Mouse (Mus musculus) midbrain, embryonic 12.5 days (tissue): ENCODE measurements around the gene Hist1h2an. TPM values are rescaled to one million over a fixed set of nuclear protein-coding genes. Genes with fewer than 3 reads are reported as not detected.
"Not testable (repeated sequence)": the region's sequence is repeated elsewhere in the genome, so short reads cannot be mapped to it uniquely, and the experiment has no call there.

Source experiments
- ATAC-seq: fragments of 200-750 bp; cut with Nextera tagmentation; 2 replicates; pipeline ENCODE4 v1.8.0; 2017; ENCODE audit warnings: low read depth, moderate TSS enrichment, moderate library complexity; ENCODE audit not compliant: low FRiP score
- H3K27ac ChIP-seq: fragments of 300-500 bp; sonication (generic); replicated peaks from 2 replicates; pipeline ENCODE4 v1.5.1; 2016; ENCODE audit warnings: mild to moderate bottlenecking
- H3K27me3 ChIP-seq: fragments of 300-500 bp; sonication (generic); 2 replicates; pipeline ENCODE4 v1.6.1; 2016; ENCODE audit warnings: mild to moderate bottlenecking
- H3K36me3 ChIP-seq: fragments of 300-500 bp; sonication (generic); 2 replicates; pipeline ENCODE4 v1.6.1; 2016
- H3K4me1 ChIP-seq: fragments of 300-500 bp; sonication (generic); 2 replicates; pipeline ENCODE4 v1.6.1; 2016
- H3K4me2 ChIP-seq: fragments of 300-500 bp; sonication (generic); replicated peaks from 2 replicates; pipeline ENCODE4 v1.6.1; 2016; ENCODE audit warnings: mild to moderate bottlenecking, moderate library complexity
- H3K4me3 ChIP-seq: fragments of 300-500 bp; sonication (generic); 2 replicates; pipeline ENCODE4 v1.5.1; 2016; ENCODE audit warnings: mild to moderate bottlenecking
- H3K9ac ChIP-seq: fragments of 300-500 bp; sonication (generic); replicated peaks from 2 replicates; pipeline ENCODE4 v1.6.1; 2016; ENCODE audit warnings: mild to moderate bottlenecking, moderate library complexity
- H3K9me3 ChIP-seq: fragments of 300-500 bp; sonication (generic); 2 replicates; pipeline ENCODE4 v1.6.1; 2016; ENCODE audit warnings: mild to moderate bottlenecking
- WGBS: fragments of 180-500 bp; shearing (Covaris S2); methylation state at CpG from one replicate; pipeline ENCODE4 v1.1.7; 2016; 5-methylcytosine and 5-hydroxymethylcytosine counted together
- polyA plus RNA-seq: library from polyadenylated mRNA; unstranded; fragments of >200 nt; fragmentation: Nextera tagmentation; extraction: Ambion mirVana; gene quantifications from 2 replicates; pipeline ENCODE4 v1.2.1, GENCODE M21; 2016

Gene Hist1h2an
- polyA plus RNA-seq, 1 experiment from 2014 or later: 12.2 TPM

DNA sequence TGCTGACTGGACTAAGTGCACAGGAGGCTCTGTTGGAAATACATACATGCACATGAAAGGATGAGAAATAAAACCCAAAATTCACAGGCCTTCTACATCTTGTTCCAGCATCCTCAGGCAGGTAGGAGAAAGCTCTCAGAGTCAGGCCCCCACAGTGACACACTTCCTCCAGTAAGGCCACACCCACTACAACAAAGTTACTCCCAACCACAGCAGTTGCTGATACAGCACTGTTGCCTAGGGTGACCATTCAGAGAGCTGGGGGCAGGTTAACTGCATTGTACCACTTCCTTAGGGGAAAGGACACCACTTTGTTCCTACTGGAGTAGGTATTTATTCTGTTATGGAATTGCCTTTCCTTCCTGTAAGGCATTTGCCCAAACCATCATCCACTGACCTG, 10.1 kb upstream of the Hist1h2an start:
- not testable (repeated sequence) for ATAC-seq, H3K4me2 ChIP-seq, H3K4me1 ChIP-seq, H3K36me3 ChIP-seq, H3K9me3 ChIP-seq, H3K9ac ChIP-seq, H3K4me3 ChIP-seq, H3K27ac ChIP-seq, H3K27me3 ChIP-seq

DNA sequence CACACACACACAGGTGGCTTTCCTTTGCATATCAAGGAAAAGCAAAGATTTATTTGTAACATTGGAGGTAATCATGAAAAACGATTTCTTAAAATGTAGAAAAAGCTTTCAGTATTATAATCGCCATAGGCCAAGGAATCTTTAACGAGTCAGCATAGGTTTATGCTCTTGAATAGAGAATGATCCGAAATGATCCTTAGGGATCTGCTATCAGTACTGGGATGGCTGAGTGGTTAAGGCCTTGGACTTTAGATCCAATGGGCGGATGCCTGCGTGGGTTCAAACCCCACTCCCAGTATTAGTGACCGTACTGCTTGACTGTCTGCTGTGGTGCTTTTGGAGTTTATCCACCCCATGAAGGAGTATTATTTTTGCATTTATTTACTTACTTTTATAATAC, 8.6 kb upstream of the Hist1h2an start:
- H3K9ac ChIP-seq: no peak overlapping the region
- peaks cover 5% of the 10 kb centered on the region for H3K4me1 ChIP-seq
- no peaks in the 10 kb centered on the region for H3K9me3 ChIP-seq
- H3K27ac ChIP-seq: no peak overlapping the region
- no peaks in the 10 kb centered on the region for H3K27me3 ChIP-seq
- no peak overlapping the region for H3K4me3 ChIP-seq
- H3K4me2 ChIP-seq: no peak overlapping the region
- ATAC-seq: no peak
- 95% methylated on average over 7 of the region's 7 CpGs for WGBS
- H3K36me3 ChIP-seq: no peaks in the 10 kb centered on the region

DNA sequence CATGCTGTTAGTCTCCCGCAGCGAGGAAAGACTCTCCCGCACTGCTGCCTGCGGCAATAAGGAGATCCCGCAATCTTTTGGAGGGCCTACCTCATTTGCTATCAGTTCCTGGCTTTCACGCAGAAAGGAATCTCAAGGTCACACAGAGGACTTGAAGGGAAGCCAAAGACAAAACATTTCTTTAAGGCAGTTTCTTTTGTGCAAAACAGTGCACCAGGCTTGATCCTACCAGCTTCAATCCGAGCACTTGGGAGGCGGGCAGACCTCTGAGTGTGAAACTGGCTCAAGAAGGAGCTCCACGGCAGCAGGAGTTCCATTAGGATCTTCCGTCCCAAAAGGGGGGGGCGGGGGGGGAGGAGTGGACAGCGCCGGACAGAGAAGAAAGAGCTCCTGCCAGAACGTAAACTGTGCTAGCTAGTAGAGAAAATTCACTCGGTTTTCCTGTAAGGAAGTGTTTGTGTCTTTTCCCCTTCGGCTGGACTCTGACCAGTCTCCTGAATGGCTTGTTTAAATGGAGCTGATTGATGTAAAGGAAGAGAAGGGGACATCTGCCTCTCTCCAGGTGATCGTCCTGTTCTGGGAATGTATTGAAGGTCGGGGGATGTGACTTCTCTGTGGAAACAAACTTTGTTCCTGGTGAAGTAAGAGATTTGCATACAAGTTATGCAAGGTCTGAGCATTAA, 3.7 kb upstream of the Hist1h2an start:
- WGBS: 7% methylated on average over 18 of the region's 18 CpGs
- Histone ChIP-seq H3K9me3 (no peaks in the 10 kb centered on the region), H3K4me2 (peak overlapping the region; percentile 45), H3K27ac (0 out of 2 replicates have a peak overlapping the region, but pooled peaks have one; percentile 15), H3K36me3 (no peaks in the 10 kb centered on the region), H3K4me3 (peak overlapping the region; percentile 18; the same call in 1 of the 2 replicates), H3K9ac (peak overlapping the region; percentile 31), H3K27me3 (no peaks in the 10 kb centered on the region), H3K4me1 (peaks cover 22% of the 10 kb centered on the region)
- no peak for ATAC-seq

DNA sequence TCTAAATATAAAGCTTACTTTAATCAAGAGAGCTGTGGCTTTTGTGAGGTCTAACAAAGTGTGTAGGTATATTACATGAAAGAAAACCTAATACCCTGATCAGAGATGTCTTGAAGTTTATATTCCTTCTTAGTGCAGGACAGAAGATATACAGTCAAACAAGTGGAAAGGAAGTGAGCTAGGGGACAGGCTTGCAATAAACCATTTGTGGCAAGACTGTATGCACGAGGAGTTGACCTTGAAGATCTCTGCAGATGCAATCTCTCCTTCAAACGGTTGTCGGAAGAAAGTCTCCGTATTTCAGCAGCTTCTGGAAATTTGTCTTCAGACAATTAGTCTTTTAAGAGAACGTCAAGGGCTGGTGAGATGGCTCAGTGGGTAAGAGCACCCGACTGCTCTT, 2.9 kb upstream of the Hist1h2an start:
- no peak overlapping the region for H3K4me2 ChIP-seq
- no peak overlapping the region for H3K4me3 ChIP-seq
- H3K9me3 ChIP-seq: no peaks in the 10 kb centered on the region
- ATAC-seq: no peak
- H3K9ac ChIP-seq: no peak overlapping the region
- no peaks in the 10 kb centered on the region for H3K36me3 ChIP-seq
- 55% methylated on average over 6 of the region's 6 CpGs for WGBS
- peaks cover 24% of the 10 kb centered on the region for H3K4me1 ChIP-seq
- H3K27me3 ChIP-seq: no peaks in the 10 kb centered on the region
- no peak overlapping the region for H3K27ac ChIP-seq

DNA sequence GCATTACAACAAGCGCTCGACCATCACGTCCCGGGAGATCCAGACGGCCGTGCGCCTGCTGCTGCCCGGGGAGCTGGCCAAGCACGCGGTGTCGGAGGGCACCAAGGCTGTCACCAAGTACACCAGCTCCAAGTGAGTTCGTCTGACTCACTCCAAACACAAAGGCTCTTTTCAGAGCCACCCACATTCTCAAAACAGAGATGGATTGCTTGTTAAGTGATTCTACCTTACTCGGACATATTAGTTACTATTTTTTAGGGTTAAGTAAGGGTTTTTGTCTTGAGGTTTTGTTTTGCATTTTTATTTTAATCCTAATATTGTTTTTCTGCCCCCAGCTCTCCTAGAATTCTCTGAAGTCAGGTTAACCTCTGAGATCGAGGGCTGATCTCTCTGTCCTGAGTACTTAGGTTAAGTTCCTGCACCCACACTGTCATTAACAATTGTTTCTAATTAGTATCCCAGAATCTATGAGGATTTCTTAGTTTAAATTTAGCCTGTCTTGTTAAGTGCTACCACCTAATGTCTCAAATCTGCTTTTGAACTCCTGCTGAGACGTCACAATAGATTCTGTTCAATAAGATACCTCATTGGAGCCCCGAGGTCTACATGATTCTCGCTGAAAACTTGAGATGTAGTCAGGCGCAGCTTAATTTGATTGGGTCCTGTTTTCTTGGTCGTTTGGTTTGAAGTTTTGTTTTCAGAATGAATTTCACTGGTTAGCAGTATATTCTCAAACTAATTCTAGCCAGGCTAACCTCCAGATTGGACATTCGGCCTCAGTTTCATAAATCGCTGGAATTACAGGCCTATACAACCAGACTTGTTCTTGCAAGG, 959 bp upstream of the Hist1h2an start:
- Histone ChIP-seq H3K4me2 (peak overlapping the region; percentile 50), H3K4me1 (peaks cover 32% of the 10 kb centered on the region), H3K9ac (peak overlapping the region; percentile 41; the same call in 1 of the 2 replicates), H3K4me3 (peak overlapping the region; percentile 21; the same call in 1 of the 2 replicates), H3K9me3 (no peaks in the 10 kb centered on the region), H3K27me3 (no peaks in the 10 kb centered on the region), H3K36me3 (no peaks in the 10 kb centered on the region), H3K27ac (peak overlapping the region; percentile 82)
- no peak for ATAC-seq
- WGBS: 10% methylated on average over 17 of the region's 21 CpGs

DNA sequence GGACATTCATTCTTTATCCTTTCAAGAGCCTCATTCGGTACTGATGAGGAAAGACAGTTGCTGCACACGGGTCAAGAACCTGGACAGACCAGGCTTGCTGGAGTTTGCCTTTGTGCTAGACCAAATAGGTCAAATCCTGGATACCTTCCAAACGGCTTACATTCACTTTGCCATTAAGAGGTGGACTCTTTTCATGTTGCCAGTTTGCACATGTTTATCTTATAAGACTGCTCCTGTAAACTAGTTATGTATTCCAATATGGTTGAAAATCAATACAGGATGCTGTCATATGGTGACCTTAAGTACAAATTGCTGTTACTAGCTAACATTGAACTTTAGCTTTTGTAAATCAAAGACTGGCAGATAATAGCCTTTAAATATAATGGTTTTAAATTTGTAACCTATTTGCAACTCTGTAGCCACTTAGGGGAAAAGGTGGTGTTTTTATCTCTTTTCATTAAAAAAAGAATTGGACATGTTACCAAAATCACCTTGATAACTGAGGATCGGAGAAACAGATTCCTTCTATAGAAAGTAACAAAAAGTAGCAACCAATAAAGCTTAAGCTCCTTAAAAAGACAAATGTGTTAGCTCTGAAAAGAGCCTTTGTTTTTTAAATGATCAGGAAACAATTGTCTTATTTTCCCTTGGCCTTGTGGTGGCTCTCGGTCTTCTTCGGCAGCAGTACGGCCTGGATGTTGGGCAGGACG, 674 bp downstream of the Hist1h2an start:
- Histone ChIP-seq H3K36me3 (no peaks in the 10 kb centered on the region), H3K27me3 (no peaks in the 10 kb centered on the region), H3K9me3 (no peaks in the 10 kb centered on the region), H3K4me3 (peak overlapping the region; percentile 38), H3K9ac (peak overlapping the region; percentile 49), H3K4me1 (peaks cover 39% of the 10 kb centered on the region), H3K27ac (peak overlapping the region; percentile 85), H3K4me2 (peak overlapping the region; percentile 50)
- ATAC-seq: no peak
- 3% methylated on average over 8 of the region's 8 CpGs for WGBS

DNA sequence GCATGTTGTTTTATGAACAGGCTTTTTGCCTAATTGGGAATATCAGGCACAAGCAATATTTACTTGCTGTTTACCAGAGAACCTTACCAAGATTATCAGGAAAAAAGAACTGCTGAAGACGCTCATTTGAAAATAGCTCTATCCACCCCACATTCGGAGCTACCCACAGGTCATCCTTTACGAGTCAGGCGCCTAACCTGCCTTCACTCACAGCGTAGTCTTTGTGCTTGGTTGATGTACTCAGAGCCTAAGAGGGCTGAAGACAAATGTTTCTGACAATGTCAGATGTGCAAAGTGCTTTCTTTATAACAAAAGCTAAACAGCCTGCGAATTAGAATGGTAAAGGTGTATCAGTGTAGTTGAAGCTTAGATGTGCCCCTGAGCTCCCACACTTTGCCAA, 2.7 kb downstream of the Hist1h2an start:
- 0 out of 2 replicates have a peak overlapping the region, but pooled peaks have one; percentile 47 for H3K4me3 ChIP-seq
- H3K4me2 ChIP-seq: peak overlapping the region; percentile 68
- no peaks in the 10 kb centered on the region for H3K27me3 ChIP-seq
- H3K9me3 ChIP-seq: no peaks in the 10 kb centered on the region
- H3K9ac ChIP-seq: peak overlapping the region; percentile 46
- H3K36me3 ChIP-seq: no peaks in the 10 kb centered on the region
- H3K27ac ChIP-seq: peak overlapping the region; percentile 83
- 20% methylated on average over 6 of the region's 6 CpGs for WGBS
- peaks cover 47% of the 10 kb centered on the region for H3K4me1 ChIP-seq
- ATAC-seq: no peak

DNA sequence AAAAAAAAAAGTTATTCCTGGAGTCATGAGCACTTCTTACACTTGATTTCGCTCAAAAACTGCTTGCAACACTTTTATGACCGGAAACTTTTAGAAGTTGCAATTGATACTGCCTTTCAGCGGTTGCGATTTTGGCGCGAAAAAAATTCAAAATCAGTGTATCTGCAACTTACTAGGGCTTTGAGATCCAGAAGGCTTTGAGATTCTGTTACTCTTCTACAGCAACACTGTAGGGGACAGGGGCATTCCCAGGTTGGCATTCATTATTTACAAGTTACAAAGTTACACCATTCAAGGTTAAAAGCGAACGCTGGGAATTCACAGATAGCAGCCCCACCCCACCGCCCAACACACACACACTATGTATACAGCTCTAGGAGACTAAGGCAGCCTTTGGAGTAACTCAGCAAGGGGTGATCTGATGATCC, 3.3 kb downstream of the Hist1h2an start:
- Histone ChIP-seq H3K4me1 (peaks cover 47% of the 10 kb centered on the region), H3K36me3 (no peaks in the 10 kb centered on the region), H3K4me2 (peak overlapping the region; percentile 68), H3K27ac (peak overlapping the region; percentile 83), H3K9me3 (no peaks in the 10 kb centered on the region), H3K9ac (peak overlapping the region; percentile 46), H3K27me3 (no peaks in the 10 kb centered on the region), H3K4me3 (peak overlapping the region; percentile 47)
- WGBS: 3% methylated on average over 9 of the region's 9 CpGs
- ATAC-seq: no peak

DNA sequence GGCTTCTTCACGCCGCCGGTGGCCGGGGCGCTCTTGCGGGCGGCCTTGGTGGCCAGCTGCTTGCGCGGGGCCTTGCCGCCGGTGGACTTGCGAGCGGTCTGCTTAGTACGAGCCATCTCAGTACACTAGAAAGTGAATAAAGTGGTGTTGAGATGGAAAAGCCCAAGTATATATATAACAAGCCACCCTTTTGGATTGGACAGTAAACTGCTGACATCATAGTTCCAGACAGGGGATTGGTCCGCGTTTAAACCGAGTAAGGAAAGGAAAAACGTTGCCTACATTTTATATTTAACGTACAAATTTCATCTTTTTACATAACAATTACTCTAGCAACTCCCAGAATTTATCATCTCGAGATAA, 3.8 kb downstream of the Hist1h2an start, which contains the start of gene Hist1h3i:
TSS of gene Hist1h3i (minus strand) at position 116 of the 363 bp plus-strand sequence.
- under 1% methylated on average over 13 of the region's 20 CpGs for WGBS
- Histone ChIP-seq H3K9ac (peak within 1 kb of the TSS; percentile 66), H3K4me3 (peak within 1 kb of the TSS; percentile 47), H3K9me3 (no peaks in the 10 kb centered on the region), H3K27me3 (no peaks in the 10 kb centered on the region), H3K36me3 (no peaks in the 10 kb centered on the region), H3K4me1 (peaks cover 42% of the 10 kb centered on the region), H3K27ac (peak within 1 kb of the TSS; percentile 88), H3K4me2 (peak within 1 kb of the TSS; percentile 68)
- peak; percentile 65 for ATAC-seq

DNA sequence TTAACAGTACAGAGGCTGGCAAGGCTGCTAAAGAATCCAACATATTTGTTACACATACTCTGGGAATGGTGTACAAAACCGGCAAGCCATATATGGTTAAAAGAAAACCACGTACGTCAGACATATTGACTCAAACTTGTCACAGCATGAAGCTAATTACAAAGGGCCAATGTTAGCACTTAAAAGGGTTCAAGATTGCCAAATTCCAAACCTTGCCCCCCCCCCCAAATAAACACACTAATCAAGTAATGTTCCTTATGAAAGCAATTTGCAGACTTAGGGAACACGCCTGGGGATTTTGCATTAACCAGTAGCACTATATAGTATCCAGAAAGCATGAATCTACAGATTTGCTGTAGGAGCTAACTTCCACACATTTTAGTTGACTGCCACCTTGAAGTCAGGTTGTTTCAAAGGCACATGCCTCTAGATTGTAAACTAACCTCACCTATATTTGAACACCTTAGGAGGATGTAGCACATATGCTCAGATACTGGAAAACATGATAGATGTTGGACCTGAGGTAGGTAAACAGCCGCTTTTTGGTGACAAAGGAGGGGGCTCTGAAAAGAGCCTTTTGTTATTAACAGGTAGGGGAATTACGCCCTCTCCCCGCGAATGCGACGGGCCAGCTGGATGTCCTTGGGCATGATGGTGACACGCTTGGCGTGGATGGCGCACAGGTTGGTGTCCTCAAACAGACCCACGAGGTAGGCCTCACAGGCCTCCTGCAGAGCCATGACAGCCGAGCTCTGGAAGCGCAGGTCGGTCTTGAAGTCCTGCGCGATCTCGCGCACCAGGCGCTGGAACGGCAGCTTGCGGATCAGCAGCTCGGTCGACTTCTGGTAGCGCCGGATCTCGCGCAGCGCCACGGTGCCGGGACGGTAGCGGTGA, 4.4 kb downstream of the Hist1h2an start:
- Histone ChIP-seq H3K4me3 (peak overlapping the region; percentile 47), H3K9ac (peak overlapping the region; percentile 66), H3K27ac (peak overlapping the region; percentile 88), H3K4me2 (peak overlapping the region; percentile 68), H3K4me1 (peaks cover 38% of the 10 kb centered on the region)
- 1% methylated on average over 14 of the region's 35 CpGs for WGBS
- not testable (repeated sequence) for H3K27me3 ChIP-seq, H3K36me3 ChIP-seq, ATAC-seq, H3K9me3 ChIP-seq

DNA sequence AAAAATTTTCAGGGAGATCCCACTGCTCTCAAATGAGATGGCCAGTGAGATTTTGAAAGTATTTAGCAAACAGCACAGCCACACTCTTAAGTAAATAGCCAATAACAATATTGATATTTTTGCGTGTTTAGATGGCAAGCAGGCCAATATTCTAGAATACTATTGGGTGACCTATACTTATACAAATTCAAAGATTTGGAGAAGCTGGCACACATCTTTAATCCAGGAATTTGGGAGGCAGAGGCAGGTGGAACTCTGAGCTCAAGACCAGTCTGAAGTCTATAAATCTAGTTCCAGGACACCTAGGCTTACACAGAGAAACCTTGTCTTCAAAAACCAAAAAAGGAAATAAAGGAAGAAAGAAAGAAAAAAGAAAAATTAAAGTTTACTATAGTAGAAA, 5.4 kb downstream of the Hist1h2an start:
- no peak for ATAC-seq
- peak overlapping the region; percentile 35; the same call in 1 of the 2 replicates for H3K27ac ChIP-seq
- H3K9ac ChIP-seq: no peak overlapping the region
- no peak overlapping the region for H3K4me3 ChIP-seq
- WGBS: 97% methylated on average over 1 of the region's 1 CpGs
- no peaks in the 10 kb centered on the region for H3K27me3 ChIP-seq
- H3K36me3 ChIP-seq: no peaks in the 10 kb centered on the region
- H3K4me1 ChIP-seq: peaks cover 38% of the 10 kb centered on the region
- no peak overlapping the region for H3K4me2 ChIP-seq
- no peaks in the 10 kb centered on the region for H3K9me3 ChIP-seq
